Mouse (Mus musculus): Measurements from ENCODE around the gene Mbd6. TPM values are rescaled to one million over a fixed set of nuclear protein-coding genes. Genes with fewer than 3 reads are reported as not detected.

Mbd6 gene
- polyA plus RNA-seq, 1 experiment, result 33.5 TPM

- H3K4me3 ChIP-seq (replicated peaks), result no peak overlapping the region
Measured at GRCm38 (mm10) chr10:127285644-127286043, 3.2 kb downstream of the Mbd6 start.

GRCm38 (mm10) chr10:127284724-127285500 is 3.9 kb downstream of the Mbd6 start:
- Histone ChIP-seq H3K4me1 (ENCODE audit: control insufficient read depth) (peaks cover 46% of the 10 kb centered on the region), H3K27me3 (ENCODE audit: control insufficient read depth) (no peaks in the 10 kb centered on the region), H3K36me3 (ENCODE audit: control insufficient read depth) (peaks cover 80% of the 10 kb centered on the region), H3K9me3 (ENCODE audit: control insufficient read depth, low read length) (no peaks in the 10 kb centered on the region), H3K4me3 (replicated peaks) (no peak overlapping the region)
- no peak for TF ChIP-seq GATA1 (IDR thresholded peaks at IDR 0.05; ENCODE audit: low read length)
- no peak for TF ChIP-seq TAL1 (IDR thresholded peaks at IDR 0.05; ENCODE audit: low read length)

More at GRCm38 (mm10) chr10:127285644-127286043, 3.2 kb downstream of the Mbd6 start:
- Histone ChIP-seq H3K4me1 (ENCODE audit: control insufficient read depth) (peaks cover 49% of the 10 kb centered on the region), H3K27me3 (ENCODE audit: control insufficient read depth) (no peaks in the 10 kb centered on the region), H3K36me3 (ENCODE audit: control insufficient read depth) (peaks cover 73% of the 10 kb centered on the region), H3K9me3 (ENCODE audit: control insufficient read depth, low read length) (no peaks in the 10 kb centered on the region)
- TF ChIP-seq GATA1 (IDR thresholded peaks at IDR 0.05; ENCODE audit: low read length), result no peak
- TF ChIP-seq TAL1 (IDR thresholded peaks at IDR 0.05; ENCODE audit: low read length), result no peak

DNA sequence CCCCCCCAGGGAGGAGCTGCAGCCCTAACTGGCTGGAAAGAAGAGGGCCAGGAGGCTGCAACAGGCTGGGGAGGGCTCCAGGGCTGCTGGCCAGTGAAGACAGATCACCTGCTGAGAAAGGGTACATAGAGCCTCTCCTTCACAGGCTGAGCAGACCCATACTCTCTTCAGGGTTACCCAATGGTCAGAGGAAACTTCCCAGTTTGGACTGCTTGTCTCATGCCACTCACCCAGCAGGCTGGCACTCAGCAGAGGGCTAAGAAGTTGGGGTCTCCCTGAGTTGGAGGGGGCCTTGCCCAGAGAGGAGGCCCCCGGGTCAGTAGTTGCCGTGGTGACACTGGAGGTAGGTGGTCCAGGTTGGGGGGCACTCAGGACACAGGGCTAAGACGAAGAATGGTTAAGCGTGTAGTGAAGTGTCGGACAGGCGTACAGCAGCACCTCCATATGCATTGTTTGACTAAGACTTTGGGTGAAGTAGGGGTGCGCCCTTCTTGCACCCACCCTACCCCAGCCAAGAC is 4.7 kb downstream of the Mbd6 start:
- Histone ChIP-seq H3K27me3 (ENCODE audit: control insufficient read depth) (no peaks in the 10 kb centered on the region), H3K36me3 (ENCODE audit: control insufficient read depth) (peaks cover 87% of the 10 kb centered on the region), H3K4me1 (ENCODE audit: control insufficient read depth) (peaks cover 38% of the 10 kb centered on the region), H3K4me3 (replicated peaks) (no peak overlapping the region), H3K9me3 (ENCODE audit: control insufficient read depth, low read length) (peaks cover 5% of the 10 kb centered on the region)
- TF ChIP-seq TAL1 (IDR thresholded peaks at IDR 0.05; ENCODE audit: low read length) (no peak), GATA1 (IDR thresholded peaks at IDR 0.05; ENCODE audit: low read length) (no peak)

DNA sequence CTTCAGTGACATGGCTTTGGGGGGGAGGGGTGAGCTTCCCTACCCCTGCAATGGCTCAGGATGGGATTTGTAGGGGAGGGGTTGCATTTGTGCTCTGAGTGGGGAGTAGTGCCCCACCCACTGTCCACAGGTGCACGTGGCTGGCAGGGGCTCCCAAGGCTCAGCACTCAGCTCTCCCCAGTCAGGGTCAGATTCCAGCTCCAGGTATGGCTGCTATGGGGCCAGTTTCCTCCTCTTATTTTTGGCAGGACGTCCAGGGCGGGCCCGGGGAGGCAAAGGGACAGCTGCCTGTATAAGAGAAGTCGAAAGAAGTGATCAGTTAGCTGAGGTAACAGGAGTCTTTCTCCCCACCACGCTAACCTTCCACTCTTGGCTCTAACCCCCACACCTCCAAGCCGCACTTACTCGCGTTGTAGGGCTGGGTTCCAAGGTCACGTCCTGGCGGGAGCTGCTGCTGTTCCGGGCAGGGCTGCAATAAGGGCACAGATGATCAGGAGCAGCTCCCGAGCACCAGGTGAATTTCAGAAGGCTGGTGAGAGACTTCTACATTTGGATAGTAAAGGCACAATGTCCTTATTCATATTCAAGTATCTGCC is 6.1 kb downstream of the Mbd6 start:
- Histone ChIP-seq H3K27me3 (ENCODE audit: control insufficient read depth) (no peaks in the 10 kb centered on the region), H3K4me1 (ENCODE audit: control insufficient read depth) (peaks cover 30% of the 10 kb centered on the region), H3K9me3 (ENCODE audit: control insufficient read depth, low read length) (peaks cover 5% of the 10 kb centered on the region), H3K36me3 (ENCODE audit: control insufficient read depth) (peaks cover 99% of the 10 kb centered on the region), H3K4me3 (replicated peaks) (no peak overlapping the region)
- TF ChIP-seq TAL1 (IDR thresholded peaks at IDR 0.05; ENCODE audit: low read length) (no peak), GATA1 (IDR thresholded peaks at IDR 0.05; ENCODE audit: low read length) (no peak)

DNA sequence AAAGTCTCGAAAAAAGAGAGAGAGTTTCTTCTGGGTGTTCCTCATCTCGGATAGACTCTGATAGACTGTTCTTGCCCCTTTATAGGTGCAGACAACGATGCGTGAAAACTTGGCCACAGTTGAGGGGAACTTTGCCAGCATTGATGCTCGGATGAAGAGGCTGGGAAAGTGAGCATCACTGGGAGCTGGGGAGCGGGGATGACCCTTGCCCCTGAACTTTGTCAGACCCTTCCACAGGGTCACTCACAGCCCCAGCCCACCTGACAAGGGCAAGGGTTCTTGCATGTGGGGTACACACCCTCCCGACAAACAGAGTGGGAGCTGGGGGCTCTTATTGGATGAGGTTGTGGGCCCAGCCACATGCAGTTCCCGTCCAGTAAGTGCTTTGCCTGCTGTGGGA is 7.5 kb downstream of the Mbd6 start:
- TF ChIP-seq GATA1 (IDR thresholded peaks at IDR 0.05; ENCODE audit: low read length) (no peak), TAL1 (IDR thresholded peaks at IDR 0.05; ENCODE audit: low read length) (no peak)
- no peaks in the 10 kb centered on the region for H3K27me3 ChIP-seq (ENCODE audit: control insufficient read depth)
- H3K9me3 ChIP-seq (ENCODE audit: control insufficient read depth, low read length), result peaks cover 5% of the 10 kb centered on the region
- no peak overlapping the region for H3K4me3 ChIP-seq (replicated peaks)
- H3K4me1 ChIP-seq (ENCODE audit: control insufficient read depth), result peaks cover 16% of the 10 kb centered on the region
- peaks cover 99% of the 10 kb centered on the region for H3K36me3 ChIP-seq (ENCODE audit: control insufficient read depth)

DNA sequence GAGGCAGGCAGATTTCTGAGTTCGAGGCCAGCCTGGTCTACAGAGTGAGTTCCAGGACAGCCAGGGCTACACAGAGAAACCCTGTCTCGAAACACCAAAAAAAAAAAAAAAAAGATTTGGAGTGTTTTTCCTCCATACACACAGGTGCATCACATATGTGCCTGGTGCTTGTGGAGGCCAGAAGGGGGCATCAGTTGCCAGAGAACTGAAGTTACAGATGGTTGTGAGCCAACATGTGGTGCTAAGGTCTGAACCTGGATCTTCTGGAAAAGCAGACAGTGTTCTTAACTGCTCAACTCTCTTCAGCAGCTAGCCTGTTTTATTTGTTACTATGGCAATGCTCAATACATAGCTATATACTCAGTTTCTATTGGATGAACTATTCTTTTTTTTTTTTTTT is 9.1 kb downstream of the Mbd6 start:
- Histone ChIP-seq H3K27me3 (ENCODE audit: control insufficient read depth) (no peaks in the 10 kb centered on the region), H3K4me3 (replicated peaks) (no peak overlapping the region), H3K36me3 (ENCODE audit: control insufficient read depth) (peaks cover 98% of the 10 kb centered on the region), H3K4me1 (ENCODE audit: control insufficient read depth) (peaks cover 4% of the 10 kb centered on the region), H3K9me3 (ENCODE audit: control insufficient read depth, low read length) (peaks cover 5% of the 10 kb centered on the region)
- TF ChIP-seq GATA1 (IDR thresholded peaks at IDR 0.05; ENCODE audit: low read length), result no peak
- TF ChIP-seq TAL1 (IDR thresholded peaks at IDR 0.05; ENCODE audit: low read length), result no peak

DNA sequence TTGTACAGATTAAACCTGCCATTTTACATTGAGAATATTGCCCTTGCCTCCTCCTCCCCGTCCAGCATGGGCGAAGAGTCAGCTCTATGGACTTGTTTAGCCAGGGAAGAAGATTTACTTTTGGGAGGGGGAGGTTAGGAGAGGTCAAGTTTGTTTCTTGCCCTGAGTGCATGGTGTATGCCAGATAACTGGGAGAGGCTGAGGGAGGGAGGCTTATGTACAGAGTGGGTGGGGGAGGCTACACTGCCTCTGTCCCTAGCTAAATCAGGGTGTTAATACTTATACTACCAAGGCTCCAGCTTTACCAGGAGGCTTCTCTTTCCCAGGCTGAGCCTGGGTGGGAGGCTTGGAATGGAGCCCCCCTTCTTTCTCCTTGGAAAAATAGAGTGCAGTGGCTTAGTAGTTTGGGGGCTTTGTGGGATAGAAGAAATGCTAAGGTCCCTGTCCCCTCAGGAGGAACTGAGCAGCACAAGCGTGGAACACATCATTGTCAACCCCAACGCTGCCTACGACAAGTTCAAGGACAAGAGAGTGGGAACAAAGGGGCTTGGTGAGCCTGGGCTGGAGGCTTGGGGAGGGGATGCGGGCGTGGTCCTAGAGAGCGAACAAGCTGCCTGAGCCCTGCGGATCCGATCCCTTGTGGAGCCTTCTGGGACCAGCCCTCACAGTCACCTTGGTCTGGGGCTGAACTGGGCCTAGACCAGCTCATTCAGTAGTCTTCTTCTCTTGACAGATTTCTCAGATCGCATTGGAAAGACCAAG is 14.4 kb downstream of the Mbd6 start:
- Histone ChIP-seq H3K4me1 (ENCODE audit: control insufficient read depth) (peaks cover 31% of the 10 kb centered on the region), H3K27me3 (ENCODE audit: control insufficient read depth) (no peaks in the 10 kb centered on the region), H3K36me3 (ENCODE audit: control insufficient read depth) (peaks cover 99% of the 10 kb centered on the region), H3K9me3 (ENCODE audit: control insufficient read depth, low read length) (peaks cover 3% of the 10 kb centered on the region; the same call in 1 of the 2 replicates), H3K4me3 (replicated peaks) (no peak overlapping the region)
- TF ChIP-seq GATA1 (IDR thresholded peaks at IDR 0.05; ENCODE audit: low read length), result no peak
- no peak for TF ChIP-seq TAL1 (IDR thresholded peaks at IDR 0.05; ENCODE audit: low read length)

DNA sequence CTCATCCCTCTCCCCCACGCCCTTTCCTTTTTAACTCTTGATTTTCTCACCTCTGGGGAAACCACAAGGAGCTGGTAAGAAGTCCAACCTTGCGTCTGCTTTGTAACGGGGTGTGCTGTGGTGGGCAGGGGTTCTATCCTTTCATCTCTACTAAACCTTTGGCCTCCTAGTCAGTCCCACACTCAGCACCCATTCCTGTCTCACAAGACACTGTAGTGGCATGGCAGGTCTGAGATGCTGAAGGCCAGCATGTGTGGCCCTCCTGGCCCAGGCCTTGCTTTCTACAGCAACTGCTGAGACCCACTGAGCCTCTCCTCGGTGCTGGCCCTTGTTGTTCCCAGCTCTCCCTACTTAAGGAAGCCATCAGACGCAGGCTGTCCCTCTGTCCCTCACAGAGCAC is 16.4 kb downstream of the Mbd6 start:
- no peaks in the 10 kb centered on the region for H3K9me3 ChIP-seq (ENCODE audit: control insufficient read depth, low read length)
- peaks cover 47% of the 10 kb centered on the region for H3K4me1 ChIP-seq (ENCODE audit: control insufficient read depth)
- no peak overlapping the region for H3K4me3 ChIP-seq (replicated peaks)
- TF ChIP-seq TAL1 (IDR thresholded peaks at IDR 0.05; ENCODE audit: low read length), result no peak
- no peak for TF ChIP-seq GATA1 (IDR thresholded peaks at IDR 0.05; ENCODE audit: low read length)
- H3K27me3 ChIP-seq (ENCODE audit: control insufficient read depth), result no peaks in the 10 kb centered on the region
- H3K36me3 ChIP-seq (ENCODE audit: control insufficient read depth), result peaks cover 95% of the 10 kb centered on the region

GRCm38 (mm10) chr10:127269884-127270283 is 18.9 kb downstream of the Mbd6 start:
- Histone ChIP-seq H3K4me1 (ENCODE audit: control insufficient read depth) (peaks cover 61% of the 10 kb centered on the region), H3K9me3 (ENCODE audit: control insufficient read depth, low read length) (no peaks in the 10 kb centered on the region), H3K4me3 (replicated peaks) (no peak overlapping the region), H3K36me3 (ENCODE audit: control insufficient read depth) (peaks cover 74% of the 10 kb centered on the region), H3K27me3 (ENCODE audit: control insufficient read depth) (no peaks in the 10 kb centered on the region)
- TF ChIP-seq GATA1 (IDR thresholded peaks at IDR 0.05; ENCODE audit: low read length) (no peak), TAL1 (IDR thresholded peaks at IDR 0.05; ENCODE audit: low read length) (no peak)

Data from erythroblast, embryonic 14.5 days (primary cell).